10 mouse cellular contexts compared by ENCODE assay signal in the genomic region with DNA sequence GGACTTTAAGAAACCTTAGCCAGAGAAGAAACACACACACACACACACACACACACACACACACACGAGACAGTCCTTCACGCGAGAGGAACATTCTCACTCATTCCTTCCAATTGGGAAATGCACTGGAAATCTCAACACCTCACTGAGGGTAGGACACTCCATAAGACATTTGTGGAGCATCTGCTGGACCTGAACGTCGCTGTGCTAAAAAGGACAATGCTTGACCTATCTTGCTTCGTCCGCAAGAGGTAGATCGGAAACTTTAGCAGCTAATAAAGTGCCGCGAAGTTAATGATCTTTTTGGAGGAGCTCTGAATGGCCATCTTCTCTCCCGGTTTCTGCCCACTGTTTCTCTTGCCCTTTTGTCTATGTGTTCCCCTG. TPM values are rescaled to one million over a fixed set of nuclear protein-coding genes. Genes with fewer than 3 reads are reported as not detected.
DNase-seq lines count a peak whose midpoint lies in the region; ATAC-seq and TF ChIP-seq lines count a peak whose summit lies in the region.
"Had no signal": no experiment of that assay in that cellular context is flagged by ENCODE, and none has a peak within 500 bp of the region (broad histone marks: within the 10 kb centered on the region; RNA-seq: fewer than 3 reads in every experiment).

No protein-coding gene starts in this region.

- intact Hi-C loops in heart, postnatal 25 days (cut with DNase I): no loop called here

- H3K9me3 ChIP-seq in lung, embryonic 14.5 days (ENCODE audit: low read depth, low read length): no peaks in the 10 kb centered on the region
- no peaks in the 10 kb centered on the region for H3K9me3 ChIP-seq in embryonic facial prominence, embryonic 14.5 days (ENCODE audit: control insufficient read depth, low read length)
- no peaks in the 10 kb centered on the region for H3K9me3 ChIP-seq in intestine, embryonic 14.5 days (ENCODE audit: control insufficient read depth, low read length)

- H3K9ac ChIP-seq in lung, embryonic 14.5 days: no peak overlapping the region
- H3K9ac ChIP-seq in embryonic facial prominence, embryonic 14.5 days (ENCODE audit: low read depth, low read length): no peak overlapping the region
- no peak overlapping the region for H3K9ac ChIP-seq in intestine, embryonic 14.5 days (ENCODE audit: low read length)

- H3K4me3 ChIP-seq in lung, embryonic 14.5 days (ENCODE audit: low read depth, low read length): peak overlapping the region; percentile 47; the same call in 1 of the 2 replicates
- H3K4me3 ChIP-seq in embryonic facial prominence, embryonic 14.5 days (ENCODE audit: low read depth, low read length): peak overlapping the region; percentile 53
- H3K4me3 ChIP-seq in intestine, embryonic 14.5 days (ENCODE audit: low read depth, low read length): no peak overlapping the region
- peak overlapping the region; percentile 23 for H3K4me3 ChIP-seq in olfactory bulb, adult 2 months (ENCODE audit: insufficient read depth, low read depth, low read length)

- no peak for TF ChIP-seq CTCF in lung, embryonic 14.5 days (IDR thresholded peaks at IDR 0.05; ENCODE audit: low read depth)
- no peak for TF ChIP-seq CTCF in olfactory bulb, adult 2 months (IDR thresholded peaks at IDR 0.05; ENCODE audit: insufficient read depth, low read depth, low read length)

- H3K27me3 ChIP-seq in lung, embryonic 14.5 days (ENCODE audit: insufficient read depth, low read length): peaks cover 20% of the 10 kb centered on the region
- peaks cover 37% of the 10 kb centered on the region for H3K27me3 ChIP-seq in embryonic facial prominence, embryonic 14.5 days (replicated peaks; ENCODE audit: control insufficient read depth, insufficient read depth, low read length)
- peaks cover 25% of the 10 kb centered on the region for H3K27me3 ChIP-seq in intestine, embryonic 14.5 days (replicated peaks; ENCODE audit: control insufficient read depth, insufficient read depth, low read length)

- ATAC-seq in lung, embryonic 14.5 days (ENCODE audit: insufficient read depth): no peak
- ATAC-seq in embryonic facial prominence, embryonic 14.5 days (ENCODE audit: low read depth): no peak
- ATAC-seq in intestine, embryonic 14.5 days (replicated peaks; ENCODE audit: low FRiP score, low TSS enrichment, low read depth): no peak

- 43% methylated on average over 11 of the region's 11 CpGs for WGBS in lung, embryonic 14.5 days
- WGBS in embryonic facial prominence, embryonic 14.5 days: 51% methylated on average over 11 of the region's 11 CpGs
- WGBS in intestine, embryonic 14.5 days: 52% methylated on average over 11 of the region's 11 CpGs
- whole genome bisulfite sequencing in olfactory bulb, adult 2 months: 33% methylated on average over 11 of the region's 11 CpGs

- TF ChIP-seq POLR2A in olfactory bulb, adult 2 months (IDR thresholded peaks at IDR 0.05; ENCODE audit: insufficient read depth, low read depth, low read length): no peak

- peak overlapping the region; percentile 96 for H3K4me2 ChIP-seq in lung, embryonic 14.5 days
- peak overlapping the region; percentile 98 for H3K4me2 ChIP-seq in embryonic facial prominence, embryonic 14.5 days (ENCODE audit: low read depth, low read length)
- H3K4me2 ChIP-seq in intestine, embryonic 14.5 days (ENCODE audit: low read length): peak overlapping the region; percentile 85

- H3K36me3 ChIP-seq in lung, embryonic 14.5 days (ENCODE audit: insufficient read depth): no peaks in the 10 kb centered on the region
- no peaks in the 10 kb centered on the region for H3K36me3 ChIP-seq in embryonic facial prominence, embryonic 14.5 days (ENCODE audit: control insufficient read depth, insufficient read depth, low read length)
- H3K36me3 ChIP-seq in intestine, embryonic 14.5 days (ENCODE audit: control insufficient read depth, insufficient read depth, low read length): no peaks in the 10 kb centered on the region

- no peak for DNase-seq in lung, embryonic 14.5 days
- no peak for DNase-seq in lung, adult 18-20 months
- DNase-seq in embryonic facial prominence, embryonic 14.5 days (ENCODE audit: low spot score): no peak
- DNase-seq in intestine, embryonic 14.5 days (ENCODE audit: low spot score): no peak
- DNase-seq in urinary bladder, postnatal 10 days (ENCODE audit: low spot score): no peak
- no peak for DNase-seq in heart, postnatal 25 days (ENCODE audit: low spot score)
- no peak for DNase-seq in kidney, postnatal 10 days

- H3K27ac ChIP-seq in lung, embryonic 14.5 days (ENCODE audit: low read depth): no peak overlapping the region
- H3K27ac ChIP-seq in embryonic facial prominence, embryonic 14.5 days (replicated peaks; ENCODE audit: low read depth, low read length): no peak overlapping the region
- H3K27ac ChIP-seq in intestine, embryonic 14.5 days (ENCODE audit: low read depth): no peak overlapping the region
- H3K27ac ChIP-seq in olfactory bulb, adult 2 months (ENCODE audit: insufficient read depth, low read depth, low read length): no peak overlapping the region

- no peaks in the 10 kb centered on the region for H3K4me1 ChIP-seq in lung, embryonic 14.5 days (ENCODE audit: insufficient read depth)
- peaks cover 7% of the 10 kb centered on the region; the same call in 1 of the 2 replicates for H3K4me1 ChIP-seq in embryonic facial prominence, embryonic 14.5 days (ENCODE audit: control insufficient read depth, insufficient read depth, low read length)
- H3K4me1 ChIP-seq in intestine, embryonic 14.5 days (replicated peaks; ENCODE audit: control insufficient read depth, insufficient read depth, low read length): 0 out of 2 replicates have a peak, but pooled peaks cover 4% of the 10 kb centered on the region
- peaks cover 10% of the 10 kb centered on the region; the same call in 1 of the 2 replicates for H3K4me1 ChIP-seq in olfactory bulb, adult 2 months (ENCODE audit: control insufficient read depth, insufficient read depth, low read length)

RNA-seq across cellular contexts. Expression of a gene that starts 1.7 kb away (rescaled TPM):
- 0.17 and 0.88 TPM in 2 replicates for polyA plus RNA-seq in lung, embryonic 14.5 days (2014; fragmentation: Nextera tagmentation; extraction: Ambion mirVana)
- polyA plus RNA-seq in embryonic facial prominence, embryonic 14.5 days (2014; fragmentation: Nextera tagmentation; extraction: Ambion mirVana): 0.49 and 0.80 TPM in 2 replicates
- not detected in 2 replicates for polyA plus RNA-seq in intestine, embryonic 14.5 days (2014; fragmentation: Nextera tagmentation; extraction: Ambion mirVana)
- polyA plus RNA-seq in olfactory bulb, adult 2 months (2012; ENCODE audit: insufficient read depth, insufficient read length, low replicate concordance, missing spikeins): not detected in 2 replicates
- not detected for total RNA-seq in heart, postnatal 25 days (2021)
- total RNA-seq: adrenal gland, postnatal 25 days; gastrocnemius, postnatal 14 days had no signal

RNA-seq across cellular contexts. Expression of a gene that starts 12.3 kb away (rescaled TPM):
- polyA plus RNA-seq in lung, embryonic 14.5 days (2014; fragmentation: Nextera tagmentation; extraction: Ambion mirVana): 25.0 and 25.6 TPM in 2 replicates
- 20.8 and 22.3 TPM in 2 replicates for polyA plus RNA-seq in embryonic facial prominence, embryonic 14.5 days (2014; fragmentation: Nextera tagmentation; extraction: Ambion mirVana)
- polyA plus RNA-seq in intestine, embryonic 14.5 days (2014; fragmentation: Nextera tagmentation; extraction: Ambion mirVana): 27.3 and 28.2 TPM in 2 replicates
- polyA plus RNA-seq in olfactory bulb, adult 2 months (2012; ENCODE audit: insufficient read depth, insufficient read length, low replicate concordance, missing spikeins): not detected in 2 replicates
- 10 to 100 TPM; 10.6 to 13.8 TPM for total RNA-seq in heart, postnatal 25 days (2021)

RNA-seq across cellular contexts. Expression of a gene that starts 28.4 kb away (rescaled TPM):
- polyA plus RNA-seq in lung, embryonic 14.5 days (2014; fragmentation: Nextera tagmentation; extraction: Ambion mirVana): 178 and 186 TPM in 2 replicates
- 149 and 174 TPM in 2 replicates for polyA plus RNA-seq in embryonic facial prominence, embryonic 14.5 days (2014; fragmentation: Nextera tagmentation; extraction: Ambion mirVana)
- polyA plus RNA-seq in intestine, embryonic 14.5 days (2014; fragmentation: Nextera tagmentation; extraction: Ambion mirVana): 162 and 172 TPM in 2 replicates
- polyA plus RNA-seq in olfactory bulb, adult 2 months (2012; ENCODE audit: insufficient read depth, insufficient read length, low replicate concordance, missing spikeins): not detected in 2 replicates
- 10 to 100 TPM; 73.0 to 75.2 TPM for total RNA-seq in heart, postnatal 25 days (2021)

Comparison
In these comparisons a context has a peak if more than half of its experiments do, and no peak if none do; other contexts are left out.
1. RNA of a gene that starts 12.3 kb away (polyA plus RNA-seq): 27.3 to 28.2 TPM in intestine, embryonic 14.5 days, 25.0 to 25.6 TPM in lung, embryonic 14.5 days and 20.8 to 22.3 TPM in embryonic facial prominence, embryonic 14.5 days; not detected in olfactory bulb, adult 2 months; every median in the first group is over 10 times any median in the second.
2. Peak in every context shown above with its lines, with median percentiles within 50 percentile points of each other: H3K4me2 ChIP-seq.